Mouse (Mus musculus) forelimb bud, embryonic 11.5 days (tissue): Measurements from ENCODE around the gene Ptprm.

Experiments used
- DNase-seq: peaks from one replicate; pipeline ENCODE4 v3.0.0-alpha.2; 2012; ENCODE audit warnings: low read depth, low spot score

The Ptprm gene

DNA sequence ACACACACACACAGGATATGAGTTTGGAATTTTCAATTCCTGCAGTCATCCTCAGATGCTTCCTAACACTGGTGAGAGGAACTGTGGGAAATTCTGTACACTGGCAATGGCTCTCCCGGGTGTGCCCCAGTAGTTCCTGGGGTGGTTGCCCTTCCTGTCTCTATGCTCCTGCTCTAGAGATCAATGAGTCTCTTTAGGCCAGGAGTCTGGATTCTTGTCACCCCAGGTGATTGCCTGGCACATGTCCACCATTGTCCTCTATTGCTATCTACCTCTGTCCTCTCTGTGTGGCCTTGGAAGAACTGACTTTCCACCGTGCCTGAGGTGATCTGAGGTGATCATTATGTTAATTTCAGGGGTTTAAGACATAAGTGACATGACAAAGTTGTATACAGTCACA, 10.8 kb downstream of the Ptprm start:
- DNase-seq = no peak

DNA sequence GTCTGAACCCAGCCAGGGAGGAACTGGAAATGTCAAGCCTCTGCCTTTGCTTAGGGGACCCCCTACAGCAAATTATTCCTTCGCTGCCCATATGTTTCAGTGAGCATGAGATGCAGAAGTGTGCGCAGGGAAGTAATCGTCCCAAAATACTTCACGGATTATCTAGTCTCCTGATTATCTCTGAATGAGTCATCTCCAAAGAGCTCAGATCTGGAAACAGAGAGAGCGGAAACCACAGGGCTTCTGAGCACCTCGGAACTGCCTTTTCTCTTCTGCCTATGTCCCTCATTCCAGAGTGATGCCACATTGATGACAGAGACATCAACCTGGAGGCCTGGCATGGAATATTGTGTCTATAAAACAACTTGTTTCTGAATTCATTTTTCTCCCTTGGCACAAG, 11.3 kb downstream of the Ptprm start:
- DNase-seq = no peak

GRCm38 (mm10) chr17:67340362-67340761, 13.9 kb downstream of the Ptprm start:
- no peak for DNase-seq

DNA sequence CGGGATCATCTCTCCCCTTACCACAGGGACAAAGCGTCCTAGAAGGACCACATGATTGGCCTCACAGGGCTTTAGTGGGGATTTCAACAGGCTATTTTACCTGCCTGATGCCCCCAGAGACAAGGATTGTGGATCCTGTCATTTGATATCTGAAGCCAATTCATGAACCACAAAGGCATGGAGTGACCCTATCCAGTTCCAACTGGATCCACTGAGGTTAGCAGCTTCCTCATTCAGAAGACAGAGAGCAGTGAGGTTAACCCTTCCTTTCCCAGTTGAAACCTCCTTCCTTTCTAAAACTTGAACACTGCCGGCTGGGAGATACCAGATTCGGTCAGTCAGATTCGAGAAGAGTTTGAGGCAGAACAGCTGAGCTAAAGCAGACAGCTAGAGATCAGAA, 14.7 kb downstream of the Ptprm start:
- DNase-seq = no peak

GRCm38 (mm10) chr17:67334310-67334709, 19.9 kb downstream of the Ptprm start:
- DNase-seq = no peak

DNA sequence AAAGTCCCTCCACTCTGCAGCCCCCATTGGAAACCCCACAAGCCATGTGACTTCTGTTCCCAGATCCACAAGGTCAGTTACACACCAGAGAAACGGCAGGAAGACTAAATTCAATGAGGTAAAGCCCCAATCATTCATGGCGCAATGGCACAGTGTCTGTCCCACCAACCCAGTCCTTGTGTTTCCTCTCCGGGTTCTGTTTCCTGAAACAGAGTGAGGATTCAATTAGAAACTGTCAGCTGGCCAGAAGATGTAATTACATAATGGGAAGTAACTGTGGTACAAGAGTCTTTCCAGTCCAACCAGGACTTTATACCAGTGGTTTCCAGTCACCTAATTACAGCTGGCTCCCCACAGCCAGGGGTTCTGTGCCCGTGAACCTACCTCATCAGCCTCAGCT, 24.8 kb downstream of the Ptprm start:
- DNase-seq = no peak

DNA sequence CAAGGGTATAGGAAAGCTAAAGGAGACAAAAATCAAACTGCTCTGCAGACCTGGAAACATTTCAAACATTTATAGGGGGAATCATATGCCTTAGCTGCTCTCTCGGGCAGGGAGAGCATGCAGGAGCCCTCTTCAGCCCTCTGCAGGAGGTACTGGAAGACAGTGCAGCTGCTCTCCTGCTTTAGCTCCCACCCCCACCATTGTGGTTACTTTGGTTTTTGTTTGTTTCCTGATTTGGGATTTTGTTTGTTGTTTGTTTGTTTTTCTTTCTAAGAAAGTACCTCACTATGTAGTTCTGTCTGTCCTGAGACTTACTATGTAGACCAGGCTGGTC, 29.8 kb downstream of the Ptprm start:
- no peak for DNase-seq

DNA sequence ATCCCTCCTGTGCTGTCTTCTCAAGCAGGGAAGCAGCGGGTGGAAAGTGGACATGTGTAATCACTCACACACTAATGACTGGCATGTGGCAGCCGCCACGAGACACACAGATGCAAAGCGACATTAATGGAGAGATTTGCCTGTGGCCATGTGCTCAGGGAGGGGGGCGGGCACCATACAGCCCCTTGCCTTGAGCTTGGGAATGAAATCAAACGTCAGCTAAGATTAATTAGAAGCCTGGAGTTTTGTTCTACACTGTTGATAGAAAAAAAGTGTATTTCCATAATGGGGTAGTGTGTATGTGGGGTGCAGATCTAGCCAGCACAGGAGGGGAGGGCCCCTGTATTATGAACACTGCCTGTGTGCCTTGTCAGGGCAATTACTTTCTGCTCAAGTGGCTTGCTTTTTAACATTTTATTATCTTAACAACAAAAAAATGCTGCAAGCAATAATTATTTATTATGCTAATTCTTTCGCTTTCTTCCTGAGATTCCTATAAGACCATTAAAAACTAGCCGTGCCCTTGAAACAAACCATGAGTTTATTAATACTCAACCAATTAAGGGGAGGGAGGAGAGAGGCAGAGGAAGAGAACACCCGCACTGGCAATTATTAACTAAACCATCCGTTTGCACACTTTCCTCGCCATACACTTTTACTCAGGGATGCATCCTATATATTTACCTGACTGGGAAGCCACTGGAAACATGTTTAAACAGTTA, 30.3 kb downstream of the Ptprm start:
- peak; percentile 67 for DNase-seq

DNA sequence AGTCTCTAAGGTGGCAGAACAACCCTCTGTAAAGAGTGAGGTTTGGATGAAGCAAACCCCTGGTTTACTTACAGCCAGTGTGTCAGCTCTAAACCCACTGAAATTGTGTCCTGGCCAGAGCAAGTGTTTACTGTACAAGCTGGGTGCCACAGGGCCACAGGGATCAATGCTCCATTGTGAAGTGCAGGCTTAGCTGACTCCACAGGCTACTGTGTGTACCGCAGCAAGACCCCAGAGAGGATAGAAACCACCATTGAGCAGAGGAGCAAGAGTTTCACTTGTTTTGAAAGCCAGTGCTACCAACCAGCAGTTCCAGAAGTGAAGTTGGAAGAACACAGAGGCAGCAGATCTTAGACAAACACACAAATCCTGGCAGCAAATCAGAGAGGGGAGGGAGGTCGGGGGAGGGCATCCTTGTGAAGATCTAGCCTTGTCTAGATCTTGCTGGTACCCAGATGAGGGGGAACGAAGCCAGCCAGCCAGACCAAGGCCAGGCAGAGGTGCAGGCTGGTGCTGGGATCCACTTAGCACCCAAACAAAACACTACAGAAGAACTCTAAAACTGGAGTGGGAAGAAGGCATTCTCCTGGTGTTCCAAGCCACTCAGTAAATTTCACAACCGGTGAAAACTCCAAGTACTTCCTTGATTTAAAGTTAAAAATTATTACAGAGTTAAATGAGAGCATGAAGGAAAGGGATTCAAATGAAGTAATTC, 39.6 kb downstream of the Ptprm start:
- DNase-seq = no peak

GRCm38 (mm10) chr17:67308421-67308820, 45.8 kb downstream of the Ptprm start:
- DNase-seq = no peak

- DNase-seq = no peak
Observed at GRCm38 (mm10) chr17:67306066-67306845, 48.0 kb downstream of the Ptprm start.

DNA sequence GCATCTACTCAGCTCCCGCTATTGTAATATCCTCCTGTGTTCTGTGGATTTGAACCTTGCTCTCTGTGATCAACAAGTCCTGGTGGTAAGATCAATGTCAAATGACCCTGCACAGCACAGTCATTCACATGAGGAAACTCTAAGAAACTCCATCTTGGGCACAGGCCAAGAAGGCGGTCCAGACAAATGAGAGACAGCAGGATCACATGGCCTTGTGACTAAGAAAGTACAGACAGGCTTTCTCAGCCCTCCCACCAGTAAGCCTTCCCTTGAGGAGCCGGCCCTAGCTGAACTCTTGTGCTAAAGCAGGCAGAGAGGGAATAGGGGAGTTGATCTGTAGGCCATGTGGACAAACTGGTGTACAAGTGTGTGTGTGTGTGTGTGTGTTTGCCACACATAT, 49.4 kb downstream of the Ptprm start:
- no peak for DNase-seq

DNA sequence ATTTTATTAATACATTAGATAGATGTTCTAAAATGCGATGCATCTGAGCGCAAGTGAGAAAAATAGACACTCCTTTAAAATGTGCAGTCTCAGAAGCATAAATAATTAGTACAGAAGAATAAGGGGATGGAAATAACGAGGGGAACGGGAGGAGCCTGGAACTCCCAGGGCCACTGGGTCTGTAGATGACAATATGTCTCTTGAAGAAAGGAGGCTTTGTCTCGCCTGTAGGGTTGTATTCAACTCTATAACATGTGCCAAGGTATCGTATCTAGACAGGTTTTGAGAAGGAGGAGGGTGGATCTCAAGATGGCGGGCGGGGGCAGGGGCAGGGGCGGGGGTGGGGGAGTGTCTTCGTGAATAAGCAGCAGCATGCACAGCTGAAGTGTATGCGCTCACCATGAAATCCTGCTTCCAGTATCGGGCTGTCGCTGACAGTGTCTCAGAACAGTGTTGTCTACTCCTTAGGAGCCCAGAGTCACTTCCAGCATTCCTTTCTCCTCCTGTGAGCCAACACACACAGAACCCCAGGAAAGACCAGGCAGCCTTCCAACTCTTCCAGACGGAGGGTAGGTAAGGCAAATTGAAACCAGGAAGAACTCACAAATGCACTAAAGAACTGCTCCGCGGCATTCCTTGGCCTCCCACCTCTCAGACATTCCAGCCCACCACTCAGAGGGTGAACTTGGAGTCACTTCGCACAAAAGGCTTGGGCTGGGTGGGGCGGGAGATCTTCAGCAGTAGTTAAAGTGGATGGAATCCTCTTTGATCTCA, 50.7 kb downstream of the Ptprm start:
- no peak for DNase-seq

DNA sequence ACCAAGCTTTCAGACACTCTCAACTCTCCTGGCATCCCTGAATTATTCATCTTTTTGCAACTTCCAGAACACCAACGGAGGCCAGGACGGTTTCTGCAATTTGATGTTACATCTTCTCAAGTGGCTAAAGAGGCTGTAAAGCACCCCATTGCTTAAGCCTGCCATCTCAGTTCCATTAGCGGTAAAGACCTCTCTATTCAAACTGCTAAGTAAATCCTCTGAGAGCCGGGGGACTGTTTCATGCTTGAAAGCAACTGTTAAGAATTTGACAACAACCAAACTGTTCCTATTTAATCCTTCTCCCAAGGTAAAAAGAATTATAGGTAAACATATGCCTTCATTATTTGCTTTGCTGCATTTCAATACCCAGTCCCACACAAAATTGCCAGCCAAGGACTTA, 51.7 kb downstream of the Ptprm start:
- no peak for DNase-seq

DNA sequence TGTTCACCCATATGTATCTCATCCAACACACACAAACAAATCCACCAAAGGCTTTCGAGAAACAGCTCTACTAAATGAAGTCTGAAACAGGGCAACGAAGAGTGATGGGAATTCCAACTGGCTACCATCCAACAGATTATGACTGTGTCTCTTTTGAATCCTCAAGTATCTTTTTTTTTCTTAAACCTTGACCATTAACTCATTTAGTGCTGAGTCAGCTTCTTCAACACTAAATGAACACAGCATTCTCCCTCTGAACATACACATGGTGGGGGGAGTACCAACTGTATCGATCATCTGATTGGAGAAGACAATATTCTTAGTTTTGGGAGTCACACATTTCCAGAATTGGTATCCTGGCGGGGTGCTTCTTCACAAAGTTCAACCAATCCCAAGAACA, 52.2 kb downstream of the Ptprm start:
- no peak for DNase-seq

DNA sequence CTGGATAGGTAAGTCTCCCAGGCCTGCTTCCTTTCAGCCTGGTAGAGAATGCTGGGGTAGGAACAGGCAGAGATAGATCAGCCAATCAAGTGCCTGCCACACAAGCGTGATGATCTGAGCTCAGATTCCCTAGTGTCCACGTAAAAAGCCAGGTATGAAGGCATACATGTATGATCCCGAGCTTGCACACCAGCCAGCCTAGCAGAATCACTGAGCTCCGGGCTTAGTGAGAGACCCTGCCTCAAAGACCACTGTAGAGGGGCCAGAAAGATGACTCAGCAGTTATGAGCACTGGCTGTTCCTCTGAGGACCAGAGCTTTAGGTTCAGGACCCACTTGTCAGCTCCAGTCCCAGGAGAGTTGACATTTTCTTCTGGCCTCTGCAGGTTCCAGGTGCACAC, 52.9 kb downstream of the Ptprm start:
- DNase-seq = no peak

- no peak for DNase-seq
Observed at GRCm38 (mm10) chr17:67298269-67298798, 55.9 kb downstream of the Ptprm start.

GRCm38 (mm10) chr17:67296604-67297595, 57.4 kb downstream of the Ptprm start:
- DNase-seq = no peak

GRCm38 (mm10) chr17:67290662-67291240, 63.5 kb downstream of the Ptprm start:
- DNase-seq = peak; percentile 21

DNA sequence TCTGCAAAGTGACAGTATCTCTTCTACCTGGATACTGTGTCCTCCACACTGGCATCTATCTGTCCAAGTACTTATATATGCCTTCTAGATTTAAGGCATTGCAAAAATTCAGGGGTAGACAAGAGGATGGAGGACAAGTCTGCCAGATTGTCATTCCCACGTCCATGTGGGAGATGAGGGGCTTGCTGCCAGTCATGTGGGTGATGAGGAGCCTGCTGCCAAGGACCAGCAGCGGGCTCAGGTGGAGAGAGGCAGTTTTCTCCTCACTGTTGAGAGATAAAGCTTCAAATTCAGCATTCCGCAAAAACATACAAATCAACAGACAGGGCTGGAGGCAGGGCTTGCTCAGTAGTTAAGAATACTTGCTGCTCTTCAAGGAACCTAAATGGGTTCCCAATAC, 66.8 kb downstream of the Ptprm start:
- DNase-seq = no peak
